Mouse (Mus musculus): ENCODE measurements around the gene Gm6525. TPM values are rescaled to one million over a fixed set of nuclear protein-coding genes. Genes with fewer than 3 reads are reported as not detected.

The Gm6525 gene
- total RNA-seq, 1 experiment from 2014 or later: not detected

DNA sequence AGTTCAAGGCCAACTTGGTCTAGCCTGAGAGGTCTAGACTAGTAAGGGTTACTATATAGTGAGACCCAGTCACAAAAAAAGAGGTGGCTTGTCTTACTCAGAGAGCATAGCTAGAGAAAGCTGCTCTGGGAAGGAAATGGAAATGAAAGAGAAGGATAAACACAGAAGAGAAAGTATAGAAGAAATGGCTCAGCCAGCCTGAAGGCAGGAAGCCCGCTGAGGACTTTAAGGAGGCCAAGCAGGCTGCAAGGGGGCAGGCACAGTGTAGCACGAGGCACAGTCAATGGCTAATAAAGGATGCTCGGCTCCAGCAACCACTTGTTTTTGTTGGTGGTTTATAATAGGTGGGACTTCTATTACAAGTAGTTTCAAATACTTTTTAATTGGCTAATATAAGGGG is 32.2 kb downstream of the Gm6525 start:
- ATAC-seq (ENCODE audit: extremely low read depth, insufficient number of reproducible peaks, low FRiP score, poor library complexity, severe bottlenecking): no peak

DNA sequence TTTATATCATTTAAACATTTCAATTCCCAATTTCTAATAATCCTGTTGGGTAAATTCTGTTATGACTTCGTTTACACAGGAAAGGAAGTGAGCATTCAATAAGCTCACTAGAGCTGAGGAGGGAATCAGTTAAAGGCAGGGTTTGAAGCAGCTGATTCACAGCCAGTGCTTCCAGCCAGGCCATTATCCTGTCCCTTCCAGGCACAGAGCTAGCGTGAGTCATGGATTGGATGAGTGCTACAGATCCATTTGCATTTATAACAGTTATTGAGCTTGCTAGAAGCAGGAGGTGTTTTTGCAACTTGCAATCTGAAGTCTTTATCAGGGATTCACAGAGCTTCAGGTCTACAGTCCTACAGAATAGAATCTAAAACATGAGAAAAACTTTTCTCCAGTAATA is 33.5 kb downstream of the Gm6525 start:
- no peak for ATAC-seq (ENCODE audit: extremely low read depth, insufficient number of reproducible peaks, low FRiP score, poor library complexity, severe bottlenecking)

DNA sequence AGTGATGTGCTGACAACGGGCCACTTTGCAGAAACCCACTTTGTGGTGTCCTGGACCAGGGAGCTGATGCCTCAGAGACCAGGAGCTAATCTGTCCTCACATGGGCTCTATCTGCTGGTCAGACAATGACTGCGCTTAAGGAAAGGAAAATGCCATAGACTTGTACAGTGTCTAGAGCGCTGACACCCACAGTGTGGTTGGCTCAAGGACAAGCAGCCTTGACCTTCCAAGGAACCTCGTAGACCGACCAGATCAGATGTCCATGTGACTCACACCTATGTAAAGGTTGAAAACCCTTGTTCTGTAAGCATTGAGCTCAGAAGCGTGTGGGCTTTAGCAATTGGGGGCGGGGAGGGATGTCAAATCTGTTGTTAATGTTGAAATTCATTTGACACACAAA is 34.6 kb downstream of the Gm6525 start:
- ATAC-seq (ENCODE audit: extremely low read depth, insufficient number of reproducible peaks, low FRiP score, poor library complexity, severe bottlenecking): no peak

- ATAC-seq (ENCODE audit: extremely low read depth, insufficient number of reproducible peaks, low FRiP score, poor library complexity, severe bottlenecking): no peak
These were observed 35.1 kb downstream of the Gm6525 start for GRCm38 (mm10) chr3:84208917-84209513.

DNA sequence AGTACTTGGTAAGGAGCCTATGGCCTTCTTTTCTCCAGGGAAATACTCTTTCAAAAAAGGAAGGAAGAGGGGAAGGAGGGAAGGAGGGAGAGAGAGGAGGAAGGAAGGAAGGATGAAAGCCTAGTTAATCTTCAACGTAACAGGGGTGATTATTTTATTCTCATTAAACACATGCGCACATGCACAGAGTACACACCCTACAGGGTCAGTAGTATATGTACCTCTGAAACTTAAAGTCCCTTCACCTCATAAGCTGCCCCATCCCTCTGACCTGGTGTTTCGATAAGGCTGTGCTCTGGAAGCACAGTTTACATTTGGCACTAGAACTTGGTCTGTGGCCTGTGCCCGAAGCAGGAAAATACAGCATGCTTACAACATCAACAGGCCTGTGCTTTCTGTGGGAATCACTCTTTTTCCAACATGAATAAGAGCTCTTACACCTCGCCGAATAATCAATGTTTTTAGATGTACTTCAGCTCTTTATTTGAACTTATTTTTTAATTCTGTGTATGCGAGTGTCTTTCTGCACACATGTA is 37.5 kb downstream of the Gm6525 start:
- ATAC-seq (ENCODE audit: extremely low read depth, insufficient number of reproducible peaks, low FRiP score, poor library complexity, severe bottlenecking): no peak

DNA sequence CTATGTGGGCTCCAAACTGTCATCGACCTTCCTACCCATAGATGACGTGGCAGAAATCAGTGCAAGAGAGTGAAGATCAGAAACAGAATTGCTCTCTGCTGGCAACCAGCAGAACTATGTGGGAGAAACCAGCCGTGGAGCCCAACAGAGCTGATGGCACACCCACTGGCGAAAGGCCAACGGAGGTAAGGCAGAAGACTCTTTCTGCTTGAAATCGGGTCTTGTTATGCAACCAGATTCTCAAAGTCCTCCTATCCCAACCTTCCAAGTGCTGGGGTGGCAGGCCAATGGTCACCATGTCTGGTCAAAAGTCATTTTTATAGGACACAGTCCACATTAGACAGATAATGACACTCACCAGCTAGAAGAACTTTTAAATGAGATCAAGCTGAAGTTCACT is 40.6 kb downstream of the Gm6525 start:
- ATAC-seq (ENCODE audit: extremely low read depth, insufficient number of reproducible peaks, low FRiP score, poor library complexity, severe bottlenecking): no peak

DNA sequence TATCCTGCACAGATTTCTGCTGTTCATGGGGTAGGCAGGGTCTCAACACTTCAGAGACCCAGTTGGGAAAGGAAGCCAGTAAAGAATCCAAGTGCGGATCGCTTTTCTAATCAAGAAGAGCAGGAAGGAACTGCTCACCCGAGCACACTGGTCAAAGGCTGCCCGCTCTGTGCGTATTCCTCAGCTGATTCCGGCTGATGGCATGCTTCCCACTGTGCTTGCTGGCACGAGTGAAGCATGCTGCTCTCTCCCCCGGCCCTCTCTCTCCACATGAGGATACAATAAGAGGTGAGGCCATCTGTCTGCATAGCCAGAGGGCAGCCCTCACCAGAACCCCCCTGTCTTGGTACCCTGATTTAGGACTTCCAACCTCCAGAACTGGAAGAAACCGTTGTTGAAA is 41.3 kb downstream of the Gm6525 start:
- ATAC-seq (ENCODE audit: extremely low read depth, insufficient number of reproducible peaks, low FRiP score, poor library complexity, severe bottlenecking): no peak

- no peak for ATAC-seq (ENCODE audit: extremely low read depth, insufficient number of reproducible peaks, low FRiP score, poor library complexity, severe bottlenecking)
These were observed 41.9 kb downstream of the Gm6525 start for GRCm38 (mm10) chr3:84215743-84216360.

- ATAC-seq (ENCODE audit: extremely low read depth, insufficient number of reproducible peaks, low FRiP score, poor library complexity, severe bottlenecking): no peak
These were observed 43.4 kb downstream of the Gm6525 start for GRCm38 (mm10) chr3:84217118-84217960.

DNA sequence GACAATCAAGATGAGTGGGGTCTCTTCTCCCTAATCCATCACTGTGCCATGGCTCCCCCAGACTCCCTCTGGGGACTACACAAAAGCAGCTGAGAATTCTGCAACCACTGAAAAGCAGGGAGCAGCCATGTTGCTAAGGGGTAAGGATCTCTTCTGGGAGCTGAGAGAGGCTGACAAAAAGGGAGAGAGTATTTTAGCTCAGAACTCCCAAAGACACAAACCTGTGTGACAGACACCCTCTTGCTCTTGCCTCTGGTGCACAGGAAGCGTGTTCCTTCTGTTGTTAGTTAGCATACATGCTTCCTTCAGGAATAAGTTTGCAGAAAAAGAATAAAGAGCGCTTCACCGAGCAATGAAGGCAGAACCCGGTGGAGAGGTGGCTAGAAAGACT is 44.1 kb downstream of the Gm6525 start:
- ATAC-seq (ENCODE audit: extremely low read depth, insufficient number of reproducible peaks, low FRiP score, poor library complexity, severe bottlenecking): no peak

- ATAC-seq (ENCODE audit: extremely low read depth, insufficient number of reproducible peaks, low FRiP score, poor library complexity, severe bottlenecking): no peak
These were observed 44.6 kb downstream of the Gm6525 start for GRCm38 (mm10) chr3:84218498-84218897.

GRCm38 (mm10) chr3:84219166-84219710 is 45.3 kb downstream of the Gm6525 start:
- ATAC-seq (ENCODE audit: extremely low read depth, insufficient number of reproducible peaks, low FRiP score, poor library complexity, severe bottlenecking): no peak

- no peak for ATAC-seq (ENCODE audit: extremely low read depth, insufficient number of reproducible peaks, low FRiP score, poor library complexity, severe bottlenecking)
These were observed 45.9 kb downstream of the Gm6525 start for GRCm38 (mm10) chr3:84219720-84220273.

DNA sequence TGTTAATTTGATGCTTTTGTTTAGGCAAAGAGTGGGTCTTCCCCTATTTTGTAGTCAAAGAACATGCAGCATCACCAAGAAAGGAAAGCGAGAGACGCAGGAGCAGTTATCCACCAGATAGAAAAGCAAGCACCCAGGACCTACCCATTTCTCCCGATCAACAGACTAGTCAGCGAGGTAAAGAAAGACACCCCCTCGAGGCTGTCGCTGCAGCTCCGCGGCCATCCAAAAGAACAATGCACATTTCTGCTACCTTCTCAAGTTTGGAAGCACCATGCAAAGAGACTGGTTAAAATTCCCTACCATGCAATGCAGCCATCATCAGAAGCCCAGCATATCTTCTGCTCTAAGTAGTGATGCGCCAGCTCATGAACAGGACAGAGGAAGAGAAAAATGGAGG is 46.4 kb downstream of the Gm6525 start:
- no peak for ATAC-seq (ENCODE audit: extremely low read depth, insufficient number of reproducible peaks, low FRiP score, poor library complexity, severe bottlenecking)

DNA sequence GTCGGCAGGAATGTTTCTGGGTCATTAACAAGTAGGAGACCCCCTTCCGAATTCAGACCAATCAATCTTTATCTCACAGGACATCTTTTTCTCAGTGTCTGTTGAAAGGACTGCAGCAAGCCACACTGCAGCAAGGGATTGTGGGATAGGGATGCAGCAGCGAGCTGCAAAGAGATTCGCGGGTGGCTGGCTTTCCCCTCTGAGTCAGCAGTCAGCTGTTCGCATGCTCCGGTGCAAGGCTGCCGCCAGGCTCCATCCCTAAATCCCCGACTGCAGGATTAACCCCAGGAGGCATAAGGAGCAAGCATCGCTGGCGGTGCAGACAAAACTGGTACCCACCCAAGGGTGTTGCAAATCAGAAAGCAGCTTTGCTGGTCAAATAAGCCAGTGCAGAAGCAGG is 46.8 kb downstream of the Gm6525 start:
- no peak for ATAC-seq (ENCODE audit: extremely low read depth, insufficient number of reproducible peaks, low FRiP score, poor library complexity, severe bottlenecking)

Other genes starting within 250 kb of the Gm6525 start
- gene Tmem131l, start 133.9 kb upstream of the Gm6525 start, total RNA-seq (2017): 161 and 162 TPM in 2 replicates
- gene Mnd1, start 18.3 kb upstream of the Gm6525 start, total RNA-seq (2017): 0.81 and 2.0 TPM in 2 replicates
- gene Trim2, start 132.8 kb downstream of the Gm6525 start, total RNA-seq (2017): 0.93 and 2.1 TPM in 2 replicates